Mouse (Mus musculus): ENCODE measurements around the gene Chil4. TPM values are rescaled to one million over a fixed set of nuclear protein-coding genes. Genes with fewer than 3 reads are reported as not detected.

Gene Chil4
- total RNA-seq, 2 experiments from 2014 or later: not detected

- DNase-seq (ENCODE audit: low spot score in 2 of 2): no peak
Observed at GRCm38 (mm10) chr3:106170522-106171053, 48.7 kb downstream of the Chil4 start.

- no peak for DNase-seq (ENCODE audit: low spot score in 2 of 2)
Observed at GRCm38 (mm10) chr3:106167464-106167863, 51.8 kb downstream of the Chil4 start, which contains the start of gene Chil3. Gene Chil3 (minus strand): TSS chr3:106167564.

- no peak for DNase-seq (ENCODE audit: low spot score in 2 of 2)
Observed at GRCm38 (mm10) chr3:106154413-106154812, 64.9 kb downstream of the Chil4 start.

Other genes with a start within 250 kb of the Chil4 start
- gene Ovgp1, start 245.8 kb downstream of the Chil4 start, total RNA-seq (2021): 1 to 10 TPM; 2.0 to 2.7 TPM
- under 1 TPM in 1 of 2 experiments, not detected in 1; 0.84 TPM for gene Pifo, start 204.9 kb downstream of the Chil4 start, total RNA-seq (2021)
- gene Chil5, start 186.7 kb downstream of the Chil4 start, total RNA-seq (2021): not detected
- gene Chia1, start 106.3 kb downstream of the Chil4 start, total RNA-seq (2021): under 1 TPM; 0.48 to 0.62 TPM
- not detected for gene Chil3, start 51.9 kb downstream of the Chil4 start, total RNA-seq (2021)
- gene Chil6, start 186.7 kb upstream of the Chil4 start, total RNA-seq (2021): not detected

Data from layer of hippocampus, adult 18-20 months (tissue).